Mouse (Mus musculus) MEL (cell line): ENCODE measurements around the gene Aftph. TPM values are rescaled to one million over a fixed set of nuclear protein-coding genes. Genes with fewer than 3 reads are reported as not detected.

Source experiments
- DNase-seq: peaks from one replicate; pipeline ENCODE4 v3.0.0; 2011; ENCODE audit warnings: low read depth, low spot score
- H3K27ac ChIP-seq: 2 replicates; pipeline ENCODE4 v1.5.1; 2012; ENCODE audit warnings: low read depth, mild to moderate bottlenecking, control low read depth, low read length, moderate library complexity; ENCODE audit not compliant: control insufficient read depth
- H3K27me3 ChIP-seq, 2 experiments: fragments of 150-350 bp in 1 of 2; sonication (generic) in 1 of 2; 2 replicates each; pipeline ENCODE4 v1.6.1; 2012; ENCODE audit warnings: low read length in 2 of 2, mild to moderate bottlenecking in 2 of 2, improper control_type of control experiment in 1 of 2, moderate library complexity in 1 of 2; ENCODE audit not compliant: insufficient read depth in 2 of 2, control insufficient read depth in 1 of 2
- H3K36me3 ChIP-seq, 2 experiments: 2 replicates each; pipeline ENCODE4 v1.6.1; 2012 to 2014; ENCODE audit warnings: low read length in 2 of 2, improper control_type of control experiment in 1 of 2, inconsistent platforms in 1 of 2, mild to moderate bottlenecking in 1 of 2; ENCODE audit not compliant: insufficient read depth in 2 of 2, control insufficient read depth in 1 of 2
- H3K4me1 ChIP-seq, 2 experiments: fragments of 150-350 bp in 1 of 2; sonication (generic) in 1 of 2; 2 replicates each; pipeline ENCODE4 v1.6.1; 2012; ENCODE audit warnings: low read length in 2 of 2, improper control_type of control experiment in 1 of 2, mild to moderate bottlenecking in 1 of 2; ENCODE audit not compliant: insufficient read depth in 2 of 2, control insufficient read depth in 1 of 2
- H3K4me3 ChIP-seq, 2 experiments: fragments of 150-350 bp in 1 of 2; sonication (generic) in 1 of 2; 2 replicates each; pipeline ENCODE4 v1.5.1; 2012; ENCODE audit warnings: low read depth in 2 of 2, low read length in 2 of 2, mild to moderate bottlenecking in 2 of 2, moderate library complexity in 2 of 2, control low read depth in 1 of 2, improper control_type of control experiment in 1 of 2; ENCODE audit not compliant: control insufficient read depth in 1 of 2, insufficient read depth in 1 of 2
- H3K79me2 ChIP-seq: 2 replicates; pipeline ENCODE4 v1.6.1; 2012; ENCODE audit warnings: mild to moderate bottlenecking, low read length, moderate library complexity; ENCODE audit not compliant: control insufficient read depth, poor library complexity, insufficient read depth
- H3K9ac ChIP-seq: 2 replicates; pipeline ENCODE4 v1.6.1; 2012; ENCODE audit warnings: low read depth, mild to moderate bottlenecking, control low read depth, low read length, moderate library complexity; ENCODE audit not compliant: control insufficient read depth, poor library complexity, severe bottlenecking
- H3K9me3 ChIP-seq: fragments of 150-350 bp; sonication (generic); replicated peaks from 2 replicates; pipeline ENCODE4 v1.6.1; 2012; ENCODE audit warnings: mild to moderate bottlenecking, low read length, improper control_type of control experiment, moderate library complexity; ENCODE audit not compliant: insufficient read depth
- BHLHE40 ChIP-seq: IDR thresholded peaks from 2 replicates; pipeline ENCODE4 v1.6.1; 2012; ENCODE audit warnings: low read depth, mild to moderate bottlenecking, inconsistent platforms, low read length, improper control_type of control experiment, borderline replicate concordance
- CTCF ChIP-seq, 3 experiments: IDR thresholded peaks in 2 of 3; conservative IDR thresholded peaks in 1 of 3; 2 replicates each; pipeline ENCODE4 v1.5.1; 2011 to 2012; ENCODE audit warnings: low read length in 3 of 3, low read depth in 2 of 3, mild to moderate bottlenecking in 2 of 3, improper control_type of control experiment in 1 of 3, inconsistent platforms in 1 of 3, mixed read lengths in 1 of 3, moderate library complexity in 1 of 3; ENCODE audit not compliant: control insufficient read depth in 1 of 3, insufficient read depth in 1 of 3, poor library complexity in 1 of 3, severe bottlenecking in 1 of 3
- E2F4 ChIP-seq: IDR thresholded peaks from 2 replicates; pipeline ENCODE4 v1.6.1; 2011; ENCODE audit warnings: low read depth, low read length, improper control_type of control experiment, borderline replicate concordance
- ETS1 ChIP-seq: IDR thresholded peaks from 2 replicates; pipeline ENCODE4 v1.6.1; 2012; ENCODE audit warnings: low read depth, mild to moderate bottlenecking, inconsistent platforms, low read length, improper control_type of control experiment, moderate library complexity
- KAT2A ChIP-seq: conservative IDR thresholded peaks from 2 replicates; pipeline ENCODE4 v1.6.1; 2012; ENCODE audit warnings: low read depth, low read length, improper control_type of control experiment, inconsistent platforms
- MXI1 ChIP-seq: IDR thresholded peaks from 2 replicates; pipeline ENCODE4 v1.6.1; 2011; ENCODE audit warnings: mild to moderate bottlenecking, low read depth, low read length, improper control_type of control experiment
- MYB ChIP-seq: IDR thresholded peaks from 2 replicates; pipeline ENCODE4 v1.6.1; 2011; ENCODE audit warnings: mild to moderate bottlenecking, low read depth, low read length, improper control_type of control experiment
- NELFE ChIP-seq: IDR thresholded peaks from 2 replicates; pipeline ENCODE4 v1.6.1; 2011; ENCODE audit warnings: low read depth, low read length, improper control_type of control experiment
- NRF1 ChIP-seq: IDR thresholded peaks from 2 replicates; pipeline ENCODE4 v1.6.1; 2014; ENCODE audit warnings: low read depth, mild to moderate bottlenecking, inconsistent platforms, low read length, improper control_type of control experiment, moderate library complexity; ENCODE audit not compliant: poor library complexity, insufficient read depth, severe bottlenecking
- POLR2AphosphoS2 ChIP-seq: IDR thresholded peaks from 2 replicates; pipeline ENCODE4 v1.6.1; 2011; ENCODE audit warnings: low read length, improper control_type of control experiment
- SIN3A ChIP-seq: IDR thresholded peaks from 2 replicates; pipeline ENCODE4 v1.6.1; 2012; ENCODE audit warnings: low read length, improper control_type of control experiment, inconsistent platforms
- TAL1 ChIP-seq: IDR thresholded peaks from 2 replicates; pipeline ENCODE4 v1.6.1; 2012; ENCODE audit warnings: mild to moderate bottlenecking, inconsistent platforms, low read length, moderate library complexity, mixed read lengths
- TBP ChIP-seq: IDR thresholded peaks from 2 replicates; pipeline ENCODE4 v1.8.0; 2011; ENCODE audit warnings: low read depth, low read length, improper control_type of control experiment
- UBTF ChIP-seq: IDR thresholded peaks from 2 replicates; pipeline ENCODE4 v1.6.1; 2012; ENCODE audit warnings: low read depth, mild to moderate bottlenecking, inconsistent platforms, low read length, improper control_type of control experiment, moderate library complexity, borderline replicate concordance; ENCODE audit not compliant: insufficient read depth
- ZC3H11A ChIP-seq: IDR thresholded peaks from 2 replicates; pipeline ENCODE4 v1.6.1; 2012; ENCODE audit warnings: low read depth, mild to moderate bottlenecking, inconsistent platforms, low read length, improper control_type of control experiment
- ZMIZ1 ChIP-seq: IDR thresholded peaks from 2 replicates; pipeline ENCODE4 v1.6.1; 2012; ENCODE audit warnings: low read depth, mild to moderate bottlenecking, inconsistent platforms, low read length, improper control_type of control experiment, moderate library complexity
- ZNF384 ChIP-seq: IDR thresholded peaks from 2 replicates; pipeline ENCODE4 v1.6.1; 2012; ENCODE audit warnings: low read depth, mild to moderate bottlenecking, inconsistent platforms, low read length, improper control_type of control experiment
- polyA plus RNA-seq, 2 experiments: library from polyadenylated mRNA; stranded (reverse) in 1 of 2; unstranded in 1 of 2; fragments of >175 nt in 1 of 2; fragments of >200 nt in 1 of 2; gene quantifications; 2 replicates each; pipeline versions ENCODE4 v1.2.1 to v1.2.4; 2012; ENCODE audit warnings: low replicate concordance in 2 of 2, low read depth in 1 of 2; ENCODE audit not compliant: insufficient read length in 2 of 2, insufficient read depth in 1 of 2, missing spikeins in 1 of 2
- total RNA-seq: library from RNA; depleted of rRNA; stranded (reverse); fragments of 300-350 nt; gene quantifications from 2 replicates; pipeline ENCODE4 v1.2.3, GENCODE M21; 2012

Gene Aftph
- total and polyA plus RNA-seq, 3 experiments = 38.1 to 47.2 (median 38.1) TPM

GRCm38 (mm10) chr11:20645521-20645920, 95.9 kb downstream of the Aftph start:
- no peaks in the 10 kb centered on the region for H3K9me3 ChIP-seq
- H3K4me3 ChIP-seq = no peak overlapping the region
- H3K27ac ChIP-seq = no peak overlapping the region
- no peaks in the 10 kb centered on the region for H3K4me1 ChIP-seq
- H3K27me3 ChIP-seq = no peaks in the 10 kb centered on the region
- peaks cover 17% of the 10 kb centered on the region for H3K79me2 ChIP-seq
- DNase-seq = no peak
- H3K9ac ChIP-seq = no peak overlapping the region
- no peak for TF ChIP-seq POLR2AphosphoS2
- no peak for TF ChIP-seq ZC3H11A
- TF ChIP-seq MYB = no peak
- no peak for TF ChIP-seq ZMIZ1
- TF ChIP-seq MXI1 = no peak
- no peak for TF ChIP-seq KAT2A
- TF ChIP-seq NELFE = no peak
- no peak for TF ChIP-seq E2F4
- no peak for TF ChIP-seq NRF1
- TF ChIP-seq BHLHE40 = no peak
- no peak for TF ChIP-seq UBTF
- TF ChIP-seq TBP = no peak
- TF ChIP-seq ETS1 = no peak
- peaks cover 0 to 5% of the 10 kb centered on the region in 2 experiments; a peak in 1 of 4 replicates for H3K36me3 ChIP-seq

- Histone ChIP-seq H3K4me1 (no peaks in the 10 kb centered on the region), H3K9me3 (no peaks in the 10 kb centered on the region), H3K36me3 (peaks cover 0 to 5% of the 10 kb centered on the region in 2 experiments; a peak in 1 of 4 replicates), H3K9ac (no peak overlapping the region), H3K27ac (no peak overlapping the region)
- no peak for DNase-seq
- TF ChIP-seq MYB (no peak), CTCF (IDR thresholded peaks at IDR 0.05 in 2 of 3, conservative IDR thresholded peaks at IDR 0.05 in 1 of 3; ENCODE audit: control insufficient read depth in 1 of 3, insufficient read depth in 1 of 3, low read depth in 2 of 3, low read length in 3 of 3, poor library complexity in 1 of 3, severe bottlenecking in 1 of 3) (no peak), SIN3A (no peak), TAL1 (no peak), ETS1 (no peak)
- TF ChIP-seq, all 39 proteins: peak for 0
- Histone ChIP-seq H3K4me3 (no peak overlapping the region), H3K27me3 (no peaks in the 10 kb centered on the region), H3K79me2 (peaks cover 20% of the 10 kb centered on the region)
Observed at GRCm38 (mm10) chr11:20644872-20645271, 96.5 kb downstream of the Aftph start.

- DNase-seq = no peak
- Histone ChIP-seq H3K36me3 (peaks cover 0 to 5% of the 10 kb centered on the region in 2 experiments; a peak in 2 of 4 replicates), H3K9me3 (no peaks in the 10 kb centered on the region), H3K79me2 (peaks cover 25% of the 10 kb centered on the region), H3K27me3 (no peaks in the 10 kb centered on the region), H3K4me1 (no peaks in the 10 kb centered on the region), H3K9ac (no peak overlapping the region), H3K27ac (no peak overlapping the region), H3K4me3 (no peak overlapping the region)
- TF ChIP-seq NELFE = no peak
- no peak for TF ChIP-seq UBTF
- TF ChIP-seq ZNF384 = no peak
- TF ChIP-seq ZMIZ1 = no peak
Observed at GRCm38 (mm10) chr11:20644166-20644565, 97.2 kb downstream of the Aftph start.
